Mouse (Mus musculus) granulocyte monocyte progenitor cell, adult 5-6 weeks (primary cell): ENCODE measurements around the gene Abi3. TPM values are rescaled to one million over a fixed set of nuclear protein-coding genes. Genes with fewer than 3 reads are reported as not detected.

Source experiments
- ATAC-seq: replicated peaks from 2 replicates; pipeline ENCODE4 v1.8.0; 2016; ENCODE audit warnings: mild to moderate bottlenecking, moderate TSS enrichment, inconsistent platforms; ENCODE audit not compliant: poor library complexity, severe bottlenecking
- total RNA-seq, 2 experiments: library from RNA; stranded (forward) in 1 of 2; stranded (reverse) in 1 of 2; fragments of 200-712, 200-1000 nt in 1 of 2; fragments of >200 nt in 1 of 2; fragmentation: Nextera tagmentation in 1 of 2; gene quantifications; 2 replicates each; pipeline ENCODE4 v1.2.3; 2014 to 2017

Abi3 gene
- total RNA-seq, 2 experiments from 2014 or later = 2.4 to 7.0 TPM

GRCm38 (mm10) chr11:95840694-95841497, 1.4 kb downstream of the Abi3 start:
- ATAC-seq = no peak

GRCm38 (mm10) chr11:95838999-95839868, 3.0 kb downstream of the Abi3 start:
- ATAC-seq = no peak

GRCm38 (mm10) chr11:95838598-95838997, 3.7 kb downstream of the Abi3 start:
- ATAC-seq = no peak

- no peak for ATAC-seq
Measured at GRCm38 (mm10) chr11:95837059-95837458, 5.2 kb downstream of the Abi3 start, which contains the start of gene Gngt2. Gngt2 (plus strand) TSS chr11:95837216.

- ATAC-seq = no peak
Measured at GRCm38 (mm10) chr11:95836433-95836832, 5.8 kb downstream of the Abi3 start.

- no peak for ATAC-seq
Measured at GRCm38 (mm10) chr11:95835832-95836231, 6.4 kb downstream of the Abi3 start.

- peak; percentile 20 for ATAC-seq
Measured at GRCm38 (mm10) chr11:95834742-95835710, 7.2 kb downstream of the Abi3 start.

- ATAC-seq = peak; percentile 74
Measured at GRCm38 (mm10) chr11:95834143-95834667, 8.1 kb downstream of the Abi3 start.

- no peak for ATAC-seq
Measured at GRCm38 (mm10) chr11:95833631-95834142, 8.6 kb downstream of the Abi3 start.

- no peak for ATAC-seq
Measured at GRCm38 (mm10) chr11:95833006-95833570, 9.2 kb downstream of the Abi3 start.

GRCm38 (mm10) chr11:95832129-95833005, 9.9 kb downstream of the Abi3 start:
- ATAC-seq = no peak

GRCm38 (mm10) chr11:95831641-95832040, 10.6 kb downstream of the Abi3 start:
- ATAC-seq = no peak

GRCm38 (mm10) chr11:95831276-95831619, 11.0 kb downstream of the Abi3 start:
- ATAC-seq = no peak

- ATAC-seq = 0 out of 2 replicates have a peak, but pooled peaks have one; percentile 2
Measured at GRCm38 (mm10) chr11:95830411-95831275, 11.6 kb downstream of the Abi3 start.

- ATAC-seq = no peak
Measured at GRCm38 (mm10) chr11:95829526-95830050, 12.7 kb downstream of the Abi3 start.

GRCm38 (mm10) chr11:95828181-95828964, 13.9 kb downstream of the Abi3 start:
- ATAC-seq = no peak
